Mouse (Mus musculus): ENCODE results near the gene Dvl3.

The Dvl3 gene

DNA sequence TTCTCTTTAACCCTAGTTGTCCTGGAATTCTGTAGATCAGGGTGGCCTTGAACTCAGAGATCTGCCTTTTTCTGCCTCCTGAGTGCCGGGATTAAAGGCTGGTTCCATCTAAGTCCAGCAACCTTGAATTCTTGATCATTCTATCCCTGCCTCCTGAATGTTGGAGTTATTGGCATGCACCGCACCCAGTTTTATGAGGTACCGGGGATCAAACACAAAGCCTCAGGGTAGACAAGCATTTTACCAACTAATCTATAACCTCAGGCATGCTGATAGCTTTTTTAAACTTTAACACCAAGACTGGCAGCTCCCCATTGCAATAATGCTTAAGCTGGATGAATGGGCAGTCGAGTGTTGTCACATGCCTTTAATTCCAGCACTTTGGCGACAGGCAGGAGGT, 30.6 kb downstream of the Dvl3 start:
- no peak for DNase-seq (ENCODE audit: low spot score in 2 of 2)

DNA sequence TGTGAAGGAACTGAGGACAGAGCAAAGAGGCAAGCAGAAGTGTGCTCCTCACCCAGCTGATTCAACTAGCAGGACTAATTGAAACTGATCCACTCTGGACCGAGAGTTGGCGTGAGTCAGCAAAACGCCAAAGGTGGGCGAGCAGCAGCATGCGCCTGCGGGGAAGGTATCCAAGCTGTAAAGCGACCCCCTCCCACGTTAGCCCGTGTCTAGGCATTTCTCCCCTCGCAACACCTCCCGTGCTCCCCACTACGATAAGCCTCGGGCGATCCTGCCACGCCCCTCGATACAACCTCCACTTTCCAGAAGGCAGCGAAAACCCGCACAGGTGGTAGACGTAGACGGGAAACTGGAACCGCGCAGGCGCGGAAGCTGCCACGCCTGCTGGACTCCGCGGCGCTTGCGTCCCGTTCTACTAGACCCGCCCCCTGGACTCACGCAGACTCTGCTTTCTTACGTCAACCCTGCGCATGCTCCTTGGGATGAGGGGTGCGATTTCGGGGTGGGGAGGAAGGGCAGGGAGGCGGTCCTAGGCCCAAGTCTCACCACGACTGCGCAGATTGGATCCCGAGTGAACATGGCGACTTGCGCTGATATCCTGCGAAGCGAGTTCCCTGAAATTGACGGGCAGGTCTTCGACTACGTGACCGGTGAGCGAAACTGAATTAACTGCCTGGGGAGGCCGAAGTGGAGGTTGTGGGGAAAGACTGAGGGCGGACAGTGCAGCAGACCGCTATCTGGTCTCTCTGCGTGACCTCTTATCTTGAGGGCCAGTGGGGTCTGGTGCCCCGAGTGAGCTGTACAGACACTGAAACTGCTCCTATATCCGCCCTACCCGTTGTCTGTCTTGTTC, 31.5 kb downstream of the Dvl3 start, which contains the start of gene Abcf3:
Gene Abcf3, plus strand, starts transcription at position 482 of the 853 bp plus-strand sequence.
- peak; percentile 98 for DNase-seq (ENCODE audit: low spot score in 2 of 2)

DNA sequence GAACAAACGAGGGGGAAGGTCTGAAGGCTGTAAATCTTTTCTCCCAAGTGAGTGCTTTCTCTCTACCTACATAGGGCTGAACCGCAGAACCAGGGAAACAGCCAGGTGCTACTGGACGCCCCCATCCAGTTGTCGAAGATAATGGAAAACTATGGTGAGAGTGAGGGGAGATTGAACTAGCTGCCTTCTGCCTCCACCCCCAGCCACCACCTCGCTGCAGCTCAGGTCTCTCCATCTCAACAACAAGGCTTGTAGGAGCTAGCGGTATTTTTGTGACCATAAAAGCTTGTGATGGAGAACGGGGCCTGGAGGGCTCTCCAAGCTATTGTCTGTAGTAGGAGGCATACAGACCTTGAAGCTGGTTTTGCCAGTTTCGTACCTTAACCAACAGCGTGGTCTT, 32.4 kb downstream of the Dvl3 start:
- no peak for DNase-seq (ENCODE audit: low spot score in 2 of 2)

- DNase-seq (ENCODE audit: low spot score in 2 of 2) = no peak
Observed at GRCm38 (mm10) chr16:20551691-20552090, 34.9 kb downstream of the Dvl3 start.

DNA sequence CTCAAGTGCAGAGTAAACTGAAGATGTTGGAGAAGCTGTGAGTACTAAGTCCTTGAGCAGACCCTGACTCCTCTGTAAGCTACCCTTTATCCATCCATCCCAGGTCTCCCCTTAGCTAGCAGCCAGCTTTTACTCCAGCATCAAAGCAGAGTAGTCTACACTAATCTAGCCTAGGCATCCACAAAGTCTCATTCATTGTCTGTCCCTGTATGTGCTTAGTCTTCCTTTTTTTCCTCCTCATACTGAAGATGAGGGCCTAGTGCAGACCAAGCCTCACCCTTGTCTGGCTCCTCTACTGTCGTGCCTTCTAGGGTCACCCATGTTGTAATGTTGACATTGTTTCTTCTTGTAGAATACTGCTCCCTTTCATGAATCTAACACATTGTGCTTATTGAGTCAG, 35.8 kb downstream of the Dvl3 start:
- no peak for DNase-seq (ENCODE audit: low spot score in 2 of 2)

DNA sequence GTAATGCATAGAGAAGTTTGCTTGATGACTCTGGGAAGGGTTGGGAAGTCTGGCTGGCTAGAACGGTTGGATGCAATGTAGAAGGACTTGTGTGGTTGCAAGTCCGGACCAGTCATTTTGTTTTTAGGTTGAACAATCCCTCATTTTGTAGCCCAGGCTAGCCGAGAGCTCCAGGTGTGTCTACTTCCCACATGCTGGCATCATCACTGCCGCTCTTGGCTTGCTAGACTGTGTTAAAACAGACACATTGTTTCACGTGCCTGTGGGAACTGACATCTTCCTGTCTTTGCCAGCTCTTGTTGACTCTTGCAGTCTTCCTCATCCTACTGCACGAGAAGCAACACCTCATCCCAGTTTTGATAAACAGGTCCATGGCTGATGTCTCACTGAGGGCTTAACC, 38.2 kb downstream of the Dvl3 start:
- DNase-seq (ENCODE audit: low spot score in 2 of 2) = no peak

DNA sequence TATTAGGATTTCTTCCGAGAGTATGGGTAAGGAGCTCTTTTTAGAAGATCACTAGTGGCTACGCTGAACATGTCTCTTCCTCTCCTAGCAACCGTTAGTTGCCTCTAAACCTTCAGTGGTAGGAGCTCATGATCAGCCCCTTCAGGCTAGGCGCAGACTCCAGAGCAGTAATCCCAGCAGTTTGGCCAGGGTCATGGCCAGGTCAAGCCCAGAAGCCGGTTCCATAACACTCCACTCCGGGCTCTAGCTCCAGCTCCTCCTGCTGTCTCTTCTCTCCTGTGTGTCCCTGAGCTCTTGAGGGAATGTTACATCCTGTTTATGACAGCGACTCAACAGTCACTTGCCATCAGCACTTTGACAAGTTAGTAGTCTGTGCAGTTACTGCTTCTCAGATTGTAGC, 40.6 kb downstream of the Dvl3 start:
- DNase-seq (ENCODE audit: low spot score in 2 of 2) = no peak

DNA sequence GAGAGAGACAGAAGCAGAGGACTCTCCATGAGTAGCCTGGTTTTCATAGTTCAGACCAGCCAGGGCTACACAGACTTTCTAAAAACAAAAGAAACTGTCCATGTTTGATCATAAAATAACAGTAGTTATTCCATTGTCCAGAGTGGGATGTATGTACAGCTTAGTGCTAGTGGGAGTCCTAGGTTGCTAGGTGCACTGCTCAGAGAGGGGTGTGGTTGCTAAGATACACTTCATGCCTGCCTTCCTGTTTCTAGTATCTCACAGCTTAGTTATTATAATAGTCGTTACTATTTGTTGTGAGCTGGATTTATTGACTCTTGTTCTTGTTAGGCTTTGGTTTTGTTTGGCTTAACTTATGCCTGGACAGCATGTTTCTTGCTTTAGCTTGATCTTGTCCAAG, 48.3 kb downstream of the Dvl3 start:
- DNase-seq (ENCODE audit: low spot score in 2 of 2) = no peak
